Mouse (Mus musculus) spleen, adult 2 months (tissue): ENCODE measurements at regions not wholly inside any gene's neighbourhood (a gene's known extent, or its start where the extent isn't known, plus 50 kb on each side); places are given as distances from the start of the nearest gene placed in this dataset.

ENCODE experiments used
- CTCF ChIP-seq: fragments of 200-500 bp; IDR thresholded peaks from 2 replicates; pipeline ENCODE4 v1.5.1; 2011; ENCODE audit warnings: mild to moderate bottlenecking, inconsistent platforms; ENCODE audit not compliant: insufficient read depth, insufficient read length, insufficient replicate concordance; ENCODE audit errors: extremely low read depth
- POLR2A ChIP-seq: fragments of 200-500 bp; IDR thresholded peaks from 2 replicates; pipeline ENCODE4 v1.6.1; 2011; ENCODE audit warnings: low read depth, low read length, inconsistent platforms

DNA sequence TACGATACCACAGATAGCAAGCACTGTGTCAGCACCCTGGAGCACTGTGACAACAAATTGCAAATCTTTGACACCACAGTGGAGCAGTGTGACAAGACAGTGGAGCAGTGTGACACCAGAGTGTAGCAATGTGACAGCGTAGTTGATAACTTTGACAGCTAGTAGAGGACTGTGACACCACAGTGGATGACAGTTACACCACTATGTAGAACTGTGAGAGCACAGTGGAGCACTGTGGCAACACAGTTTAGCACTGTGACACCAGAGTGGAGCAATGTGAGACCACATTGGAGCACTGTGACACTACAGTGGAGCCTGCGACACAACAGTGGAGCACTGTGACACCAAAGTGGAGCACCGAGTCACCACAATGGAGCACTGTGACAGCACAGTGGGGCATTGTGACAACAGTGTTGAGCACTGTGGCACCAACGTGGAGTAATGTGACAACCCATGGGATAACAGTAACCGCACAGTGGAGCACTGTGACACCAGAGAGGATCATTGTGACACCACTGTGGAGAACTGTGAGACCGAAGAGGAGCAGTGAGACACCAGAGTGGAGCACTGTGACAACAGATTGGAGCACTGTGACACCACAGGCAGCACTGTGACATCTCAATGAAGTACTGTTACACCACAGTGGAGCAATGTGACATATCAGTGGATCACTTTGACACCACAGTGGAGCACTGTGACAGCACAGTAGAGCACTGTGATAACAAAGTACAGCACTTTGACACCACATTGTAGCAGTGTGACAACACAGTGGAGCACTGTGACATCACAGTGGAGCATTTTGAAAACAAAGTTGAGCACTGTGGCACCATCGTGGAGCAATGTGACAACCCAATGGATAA is 83.7 kb upstream of the Vmn1r2 start:
- no peak for TF ChIP-seq POLR2A
- TF ChIP-seq CTCF = no peak
